Mouse (Mus musculus): Measurements from ENCODE around the gene Tprkb.
"Not testable (repeated sequence)": the region's sequence is repeated elsewhere in the genome, so short reads cannot be mapped to it uniquely, and the experiment has no call there.

The Tprkb gene

DNA sequence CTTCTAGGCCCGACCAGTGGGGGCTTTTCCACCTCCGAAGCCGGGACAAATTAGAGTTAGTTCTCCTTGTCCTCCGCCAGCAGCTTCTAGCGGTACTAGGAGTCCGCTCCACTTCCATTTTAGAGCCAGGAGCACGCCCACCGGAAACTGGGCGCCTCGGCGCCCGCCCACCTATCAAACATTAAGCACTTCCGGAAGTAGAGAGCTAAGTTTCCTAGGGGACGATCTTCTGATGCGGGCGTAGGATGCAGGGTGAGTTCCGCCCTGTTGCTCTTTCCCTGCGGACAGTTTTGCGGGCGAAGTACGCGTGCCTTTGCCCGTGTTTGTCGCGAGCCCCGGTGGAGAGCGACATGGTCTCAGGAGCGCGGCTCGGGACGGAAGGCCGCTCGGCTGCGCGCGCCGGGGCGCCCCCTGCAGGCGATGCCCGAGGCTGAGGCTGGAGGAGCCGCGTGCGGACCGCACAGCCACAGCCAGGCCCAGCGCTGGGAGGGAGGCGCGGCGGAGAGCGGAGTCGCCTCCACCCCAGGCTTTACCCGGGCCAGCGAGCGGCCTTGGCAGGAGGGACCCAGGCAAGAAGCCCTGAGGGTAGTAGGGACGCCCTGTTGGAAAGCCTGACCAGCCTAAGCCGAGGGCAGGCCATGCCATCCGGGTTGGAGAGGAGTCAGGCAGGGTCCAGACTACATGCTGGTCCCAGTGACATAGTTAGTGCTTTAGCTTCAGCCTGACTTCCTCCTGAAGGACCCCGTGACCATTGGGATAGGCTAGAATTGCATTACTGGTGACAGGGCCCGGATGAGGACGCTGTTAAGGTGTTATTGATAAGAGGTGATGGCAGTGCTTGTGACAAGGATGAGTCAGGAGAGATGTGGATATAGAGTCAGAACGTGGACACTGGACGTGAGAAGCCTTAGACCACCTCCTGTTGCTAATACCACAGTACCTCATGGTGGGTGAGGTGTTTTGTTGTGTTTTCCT, 4.2 kb downstream of the Tprkb start, which contains the start of gene Nat8f1:
Gene Nat8f1, minus strand, starts transcription at position 149 of the 975 bp plus-strand sequence.
- peak; percentile 80 to 86 for DNase-seq (ENCODE audit: low read depth in 2 of 2, low spot score in 2 of 2)

DNA sequence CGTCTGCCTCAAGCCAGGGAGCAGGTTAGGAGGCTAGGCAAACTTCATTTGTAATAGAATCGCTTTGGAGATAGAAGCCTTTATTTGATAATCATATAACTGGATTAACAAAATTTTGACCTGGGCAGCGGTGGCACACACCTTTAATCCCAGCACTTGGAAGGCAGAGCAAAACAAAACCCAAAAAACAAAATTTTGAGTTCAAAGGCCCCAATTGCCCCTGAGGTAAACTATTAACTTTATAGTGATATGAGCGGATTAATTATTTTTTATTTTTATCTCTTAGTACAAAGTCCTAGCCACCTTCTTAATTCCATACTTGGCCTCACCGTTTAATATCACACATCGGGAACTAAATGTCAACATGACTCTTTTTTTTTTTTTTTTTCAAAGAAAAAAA, 4.9 kb downstream of the Tprkb start:
- DNase-seq (ENCODE audit: low read depth in 2 of 2, low spot score in 2 of 2): no peak

DNA sequence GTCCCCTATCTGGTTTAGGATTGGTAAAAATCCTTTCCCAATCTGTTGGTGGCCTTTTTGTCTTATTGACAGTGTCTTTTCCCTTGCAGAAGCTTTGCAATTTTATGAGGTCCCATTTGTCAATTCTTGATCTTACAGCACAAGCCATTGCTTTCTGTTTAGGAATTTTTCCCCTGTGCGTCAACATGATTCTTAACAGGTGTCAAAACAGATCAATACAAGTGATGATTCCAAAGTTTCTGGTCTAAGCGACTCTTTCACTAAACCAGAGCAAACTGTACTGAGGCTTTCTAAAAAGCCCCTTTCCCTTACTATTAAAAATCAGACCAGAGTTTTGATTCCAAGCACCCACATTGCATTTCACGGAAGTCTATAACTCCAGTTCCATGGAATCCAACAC, 6.7 kb downstream of the Tprkb start:
- not testable (repeated sequence) for DNase-seq (ENCODE audit: low read depth in 2 of 2, low spot score in 2 of 2)

DNA sequence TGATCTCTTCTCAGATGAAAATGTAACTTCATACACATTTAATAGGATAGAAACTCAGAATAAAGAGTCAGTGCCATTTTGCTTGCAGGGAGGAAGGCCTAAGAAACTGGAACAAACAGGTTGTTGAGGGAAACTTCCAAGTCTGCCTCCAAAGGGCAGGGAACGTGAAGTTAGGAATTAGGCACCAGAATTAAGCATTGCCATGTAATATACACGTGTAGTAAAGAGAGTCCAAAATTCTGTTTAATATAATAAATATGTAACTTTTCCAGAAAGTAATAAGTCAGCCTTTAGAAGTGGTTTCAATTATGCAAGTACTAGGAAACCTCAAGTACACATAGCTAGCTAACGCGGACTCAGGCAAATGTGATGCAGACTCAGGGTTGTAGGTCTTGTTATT, 7.7 kb downstream of the Tprkb start:
- DNase-seq (ENCODE audit: low read depth in 2 of 2, low spot score in 2 of 2): no peak

DNA sequence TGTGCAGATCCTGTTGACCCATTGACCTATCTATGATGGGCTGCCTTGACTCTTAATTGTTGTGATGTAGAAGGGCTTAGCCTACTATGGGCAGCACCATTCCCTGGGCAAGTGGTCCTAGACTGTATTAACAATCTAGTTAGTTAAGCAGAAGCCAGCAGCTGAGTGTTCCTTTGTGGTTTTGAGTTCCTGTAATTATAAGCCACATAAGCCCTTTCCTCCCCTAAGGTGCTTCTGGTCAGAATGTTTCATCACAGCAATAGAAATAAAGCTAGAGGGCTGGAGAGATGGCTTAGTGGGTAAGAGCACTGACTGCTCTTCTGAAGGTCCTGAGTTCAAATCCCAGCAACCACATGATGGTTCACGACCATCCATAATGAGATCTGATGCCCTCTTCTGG, 12.0 kb downstream of the Tprkb start:
- no peak for DNase-seq (ENCODE audit: low read depth in 2 of 2, low spot score in 2 of 2)

DNA sequence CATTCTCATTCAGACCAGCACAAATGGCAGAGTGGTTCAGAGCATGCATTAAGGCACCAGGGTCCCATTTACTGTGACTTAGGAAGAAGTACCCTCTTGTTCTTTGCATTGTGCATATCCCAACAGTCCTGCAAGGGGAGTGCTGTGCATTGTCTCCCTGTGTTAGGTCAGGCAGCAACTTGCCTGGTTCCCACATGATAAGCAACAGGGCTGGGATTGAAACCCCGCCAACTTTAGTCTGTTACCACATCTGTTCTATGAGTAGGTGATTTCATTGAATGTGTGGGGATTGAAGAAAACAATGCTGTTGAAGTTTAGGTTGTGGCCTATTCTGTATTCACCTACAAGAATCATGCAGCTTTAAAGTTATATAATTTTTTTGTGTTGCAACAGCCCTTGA, 15.0 kb downstream of the Tprkb start:
- no peak for DNase-seq (ENCODE audit: low read depth in 2 of 2, low spot score in 2 of 2)

DNA sequence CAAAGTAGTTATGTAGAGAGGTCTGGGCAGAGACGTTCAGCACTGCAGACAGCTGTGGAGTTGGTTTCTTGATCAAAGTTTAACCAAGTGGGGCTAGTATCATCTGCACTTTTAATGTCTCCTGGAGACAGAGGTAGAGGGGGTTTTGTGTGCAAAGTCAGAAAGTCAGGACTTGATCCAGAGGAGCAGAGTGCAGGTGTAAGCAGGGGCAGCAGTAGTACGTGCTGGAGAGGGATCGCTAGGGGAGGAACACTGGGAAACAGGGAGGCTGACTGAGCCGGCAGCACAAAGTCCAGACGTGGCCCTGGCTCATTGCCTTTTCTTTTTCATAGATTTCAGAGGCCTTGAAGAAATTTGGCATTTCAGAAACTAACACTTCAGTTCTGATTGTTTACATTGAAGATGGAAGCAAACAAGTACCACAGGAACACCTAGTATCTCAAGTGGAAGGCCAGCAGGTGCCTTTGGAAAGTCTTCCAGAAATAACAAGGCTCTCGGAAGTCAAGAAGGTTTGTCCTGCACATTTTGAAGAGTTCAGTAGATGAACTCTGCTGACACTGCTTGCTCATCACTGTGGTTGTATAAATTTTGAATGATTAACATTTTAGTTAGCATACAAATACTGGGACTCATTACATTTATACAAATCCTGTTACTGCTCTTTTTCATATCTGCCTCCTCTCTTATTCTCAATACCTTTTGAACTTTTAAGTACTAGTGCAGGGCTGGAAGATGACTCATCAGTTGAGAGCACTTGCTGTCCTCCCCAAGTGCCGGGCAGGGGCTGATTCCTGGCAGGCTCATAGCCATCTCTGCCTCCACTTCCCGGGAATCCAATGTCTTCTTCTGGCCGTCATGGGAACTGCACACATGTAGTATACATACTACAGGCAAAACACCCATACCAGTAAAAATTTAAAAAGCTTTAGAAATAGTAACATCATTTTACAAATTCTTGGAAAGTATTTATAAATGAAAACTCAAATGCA, 16.1 kb downstream of the Tprkb start:
- no peak for DNase-seq (ENCODE audit: low read depth in 2 of 2, low spot score in 2 of 2)

DNA sequence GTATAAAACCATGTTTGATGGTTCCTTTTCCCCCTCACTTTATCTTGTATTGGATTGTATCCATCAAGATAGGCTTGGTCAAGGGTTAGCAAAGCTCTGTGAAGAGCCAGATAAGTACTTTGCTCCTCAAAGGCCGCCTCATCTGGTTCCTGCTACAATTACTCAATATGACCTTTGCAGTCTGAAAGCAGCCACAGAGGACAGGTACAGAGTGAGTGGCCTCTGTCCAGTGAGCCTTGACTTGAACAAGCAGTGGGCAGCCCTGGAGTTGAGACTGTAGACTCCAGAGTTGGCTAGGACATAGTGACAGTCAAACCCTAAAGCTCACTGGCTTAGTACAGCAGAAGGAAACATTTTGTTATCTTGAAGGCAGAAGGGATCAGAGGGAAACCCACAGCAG, 17.6 kb downstream of the Tprkb start:
- no peak for DNase-seq (ENCODE audit: low read depth in 2 of 2, low spot score in 2 of 2)

DNA sequence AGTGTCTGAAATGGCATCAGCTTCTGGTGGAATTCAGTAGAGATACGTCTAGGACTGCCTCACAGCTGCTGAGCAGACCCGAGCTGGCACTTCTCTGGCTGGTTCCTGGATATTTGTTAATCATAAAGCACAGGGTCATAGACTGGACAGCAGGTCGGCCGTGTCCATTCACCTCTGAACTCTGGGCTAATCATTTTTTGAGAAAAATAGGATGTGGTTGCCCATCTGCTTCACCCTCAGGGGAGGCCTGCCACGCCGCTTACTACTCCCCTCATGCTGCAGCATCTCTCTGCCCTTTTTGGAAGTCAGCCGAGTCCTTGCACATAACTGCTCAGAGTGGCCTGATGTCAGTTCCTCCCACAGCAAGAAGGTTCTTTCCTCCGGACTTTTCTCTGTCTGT, 22.4 kb downstream of the Tprkb start:
- no peak for DNase-seq (ENCODE audit: low read depth in 2 of 2, low spot score in 2 of 2)

DNA sequence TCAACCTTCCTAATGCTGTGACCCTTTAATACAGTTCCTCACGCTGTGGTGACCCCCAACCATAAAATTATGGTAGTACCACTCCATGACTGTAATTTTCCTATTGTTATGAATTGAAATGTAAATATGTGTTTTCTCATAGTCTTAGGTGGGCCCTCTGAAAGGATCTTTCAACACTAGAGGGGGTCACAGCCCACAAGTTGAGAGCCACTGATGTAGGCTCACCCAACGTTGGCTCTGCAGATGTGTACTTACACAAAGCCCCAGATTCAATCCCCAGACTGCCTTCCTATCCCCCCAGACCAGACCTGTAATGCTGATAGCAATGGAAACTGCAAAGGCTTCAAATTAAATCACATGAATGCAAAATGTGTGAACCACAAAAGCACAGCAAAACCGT, 24.0 kb downstream of the Tprkb start:
- no peak for DNase-seq (ENCODE audit: low read depth in 2 of 2, low spot score in 2 of 2)

DNA sequence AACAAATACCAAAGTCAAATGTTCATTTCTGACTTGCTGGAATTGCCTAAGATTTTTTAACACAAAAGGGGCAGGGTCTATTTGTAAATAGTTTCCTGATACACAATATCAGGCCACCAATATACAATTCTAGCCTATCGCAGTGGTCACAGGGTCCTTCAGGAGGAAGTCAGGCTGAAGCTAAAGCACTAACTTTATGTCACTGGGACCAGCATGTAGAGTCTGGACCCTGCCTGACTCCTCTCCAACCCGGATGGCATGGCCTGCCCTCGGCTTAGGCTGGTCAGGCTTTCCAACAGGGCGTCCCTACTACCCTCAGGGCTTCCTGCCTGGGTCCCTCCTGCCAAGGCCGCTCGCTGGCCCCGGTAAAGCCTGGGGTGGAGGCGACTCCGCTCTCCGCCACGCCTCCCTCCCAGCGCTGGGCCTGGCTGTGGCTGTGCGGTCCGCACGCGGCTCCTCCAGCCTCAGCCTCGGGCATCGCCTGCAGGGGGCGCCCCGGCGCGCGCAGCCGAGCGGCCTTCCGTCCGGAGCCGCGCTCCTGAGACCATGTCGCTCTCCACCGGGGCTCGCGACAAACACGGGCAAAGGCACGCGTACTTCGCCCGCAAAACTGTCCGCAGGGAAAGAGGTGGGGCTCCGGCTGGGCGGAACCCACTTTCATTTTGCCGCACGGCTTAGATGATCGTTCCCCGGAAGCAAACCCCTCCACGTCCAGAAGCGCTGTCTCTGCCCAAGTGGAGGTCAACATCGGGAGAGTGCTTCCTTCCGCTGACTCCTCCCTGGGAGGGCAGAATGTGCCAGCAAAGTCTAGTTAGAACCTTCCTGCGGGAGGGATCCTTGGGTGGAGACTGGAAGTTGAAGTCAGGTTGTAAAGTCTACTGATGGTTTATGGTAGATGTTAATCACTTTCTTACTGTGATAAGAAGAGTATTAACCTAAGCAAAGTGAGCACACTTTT, 25.1 kb downstream of the Tprkb start:
- DNase-seq (ENCODE audit: low read depth in 2 of 2, low spot score in 2 of 2): peak; percentile 72 to 75

DNA sequence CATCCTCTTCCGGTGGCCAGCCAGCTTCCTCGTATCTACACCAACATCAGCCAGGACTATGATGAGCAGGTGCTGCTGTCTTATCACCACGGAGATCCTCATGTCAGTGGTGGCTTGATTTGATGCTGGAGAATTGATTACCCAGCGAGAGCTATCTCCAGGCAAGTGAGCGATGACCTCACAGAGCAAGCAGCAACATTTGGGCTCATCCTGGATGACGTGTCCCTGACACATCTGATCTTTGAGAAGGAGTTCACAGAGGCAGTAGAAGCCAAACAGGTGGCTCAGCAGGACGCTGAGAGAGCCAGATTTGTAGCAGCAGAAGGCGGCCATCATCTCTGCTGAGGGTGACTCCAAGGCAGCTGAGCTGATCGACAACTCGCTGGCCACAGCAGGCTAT, 27.0 kb downstream of the Tprkb start:
- DNase-seq (ENCODE audit: low read depth in 2 of 2, low spot score in 2 of 2): no peak

DNA sequence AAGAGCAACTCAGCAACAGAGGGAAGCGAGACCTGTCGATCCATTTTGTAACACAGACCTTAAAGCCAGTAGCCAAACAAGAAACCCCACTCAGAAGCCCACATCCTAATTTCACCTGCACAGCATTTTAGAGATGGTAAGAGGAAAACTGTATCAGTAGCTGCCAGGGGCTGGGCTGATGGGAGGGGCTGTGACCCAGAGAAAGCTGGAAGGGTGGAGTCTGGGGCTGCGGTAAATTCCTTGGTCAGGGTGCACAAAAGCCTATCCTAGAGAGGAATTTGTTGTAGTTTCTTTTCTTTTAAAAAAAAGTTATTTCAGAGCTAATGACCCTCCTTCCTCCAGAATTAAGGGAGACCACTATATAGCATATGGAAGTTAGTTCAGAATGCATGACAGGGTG, 30.8 kb downstream of the Tprkb start:
- DNase-seq (ENCODE audit: low read depth in 2 of 2, low spot score in 2 of 2): no peak

DNA sequence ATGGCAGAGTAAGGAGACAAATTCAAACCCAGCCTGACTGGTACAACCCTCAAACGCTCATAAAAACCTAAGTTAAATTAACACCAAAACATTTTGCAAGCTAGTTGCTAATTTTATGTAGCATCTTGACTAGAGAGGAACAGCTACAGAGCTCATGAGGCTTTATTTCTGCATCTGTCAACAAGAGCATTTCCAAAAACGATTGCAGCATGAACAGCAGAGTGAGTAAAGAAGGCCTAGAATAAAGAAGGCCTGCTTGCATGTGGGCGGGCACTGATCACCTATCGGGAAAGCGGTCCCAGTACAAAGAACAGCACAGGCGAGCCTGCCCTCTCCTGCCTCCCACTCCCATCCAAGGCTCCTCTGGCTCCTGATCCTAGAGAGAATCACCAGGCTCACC, 36.9 kb downstream of the Tprkb start:
- DNase-seq (ENCODE audit: low read depth in 2 of 2, low spot score in 2 of 2): no peak

DNA sequence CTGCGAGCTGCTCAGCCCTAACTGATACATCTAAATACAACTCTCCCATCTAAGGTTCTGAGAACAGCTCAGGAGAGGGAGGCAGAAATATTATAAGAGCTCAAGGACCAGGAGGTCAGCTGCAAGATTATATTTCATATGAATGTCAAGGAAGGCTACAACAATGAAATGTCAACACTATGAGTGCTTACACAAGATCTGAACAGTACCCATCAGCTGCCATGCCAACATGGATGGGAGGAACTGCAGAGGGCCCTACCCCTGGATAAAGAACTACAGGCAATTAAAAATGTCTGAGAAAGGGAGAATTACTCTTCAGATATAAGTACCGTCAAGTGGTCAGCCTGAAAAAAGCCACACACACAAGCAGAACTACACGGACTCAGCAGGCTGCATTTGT, 45.9 kb downstream of the Tprkb start:
- DNase-seq (ENCODE audit: low read depth in 2 of 2, low spot score in 2 of 2): no peak

DNA sequence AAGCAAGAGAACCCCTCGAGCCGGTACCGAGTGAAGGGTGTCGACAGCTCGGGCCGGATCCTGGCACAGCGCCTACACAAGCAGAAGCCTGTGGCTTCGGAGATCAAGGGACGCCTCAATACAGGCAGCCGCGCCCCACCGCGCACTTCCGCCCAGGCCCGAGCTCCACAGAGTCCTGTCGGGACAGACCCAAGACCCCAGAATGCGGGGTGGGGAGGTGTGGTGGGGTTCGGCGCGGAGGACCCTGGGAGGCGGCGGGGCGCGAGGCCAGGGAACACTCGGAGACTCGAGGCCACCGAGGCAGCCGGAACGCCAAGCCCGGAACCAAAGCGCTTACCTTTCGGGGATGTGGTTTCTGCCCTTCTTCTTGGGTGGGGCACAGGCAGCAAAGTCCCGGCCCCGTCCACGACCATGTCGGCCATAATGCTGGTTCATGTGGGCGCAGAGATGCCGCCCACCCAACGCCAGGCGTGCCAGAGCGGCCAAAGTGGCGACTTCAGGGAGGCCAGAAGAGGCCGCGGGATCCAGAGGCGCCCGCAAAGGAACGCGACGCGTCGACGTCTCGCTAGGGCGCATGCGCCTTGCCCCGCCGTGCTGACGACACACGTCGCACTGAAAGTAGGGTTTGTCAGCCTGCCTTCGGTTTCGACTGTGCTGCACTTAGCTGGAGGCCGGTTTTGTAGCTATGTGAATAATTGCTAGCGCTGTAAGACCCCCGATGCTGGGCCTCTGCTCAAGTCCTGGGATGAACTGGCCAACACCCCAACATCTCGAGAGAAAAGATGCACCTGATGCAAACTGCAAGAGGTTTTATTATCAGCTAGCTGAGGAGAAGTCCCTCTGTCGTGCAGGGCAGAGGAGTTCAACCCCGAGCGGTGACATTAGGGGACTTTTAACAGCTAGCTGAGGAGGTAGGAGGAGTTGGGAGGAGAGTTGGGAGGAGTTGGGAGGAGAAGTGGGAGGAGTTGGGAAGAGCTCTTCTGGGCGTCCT, 49.7 kb downstream of the Tprkb start, which contains the start of gene Dusp11:
Gene Dusp11, minus strand, starts transcription at position 567 of the 991 bp plus-strand sequence.
- peak; percentile 87 to 90 for DNase-seq (ENCODE audit: low read depth in 2 of 2, low spot score in 2 of 2)

DNA sequence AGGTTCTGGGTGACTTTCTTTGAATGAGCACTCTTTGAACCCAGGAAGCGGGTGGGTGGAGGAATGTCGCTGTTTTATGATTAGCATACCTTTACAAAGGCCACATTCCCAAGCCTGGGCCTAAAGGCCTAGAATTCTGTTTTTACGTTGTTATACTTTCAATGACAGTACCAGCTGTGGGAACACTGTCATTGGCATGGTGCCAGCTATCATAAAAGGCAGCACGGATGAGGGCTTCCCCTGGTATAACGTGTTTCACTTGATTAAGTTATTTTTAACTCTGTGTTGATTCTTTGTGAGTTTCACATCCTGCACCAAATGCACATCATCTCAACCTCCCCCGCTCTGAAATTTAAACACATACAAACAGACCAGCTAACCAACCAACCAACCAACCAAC, 54.4 kb downstream of the Tprkb start:
- peak; percentile 49 to 62 for DNase-seq (ENCODE audit: low read depth in 2 of 2, low spot score in 2 of 2)

DNA sequence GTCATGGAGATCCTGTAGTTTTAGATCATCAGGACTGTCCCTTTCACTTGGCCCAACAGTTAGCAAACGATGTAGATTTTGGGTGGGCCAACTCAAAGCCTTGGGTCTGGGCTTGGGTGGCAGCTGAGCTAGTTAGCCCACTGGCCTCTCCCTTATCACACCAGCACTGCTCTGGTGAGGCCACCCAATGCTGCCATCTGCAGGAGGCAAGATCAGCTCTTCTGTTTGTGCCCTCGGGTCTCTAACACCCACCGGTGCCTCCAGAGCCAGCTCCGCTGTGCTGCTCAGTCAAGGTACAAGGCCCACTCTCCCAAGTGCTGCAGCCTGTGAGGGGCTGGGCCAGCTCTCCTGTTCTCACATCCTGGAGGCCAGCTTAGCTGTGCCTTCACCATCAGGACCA, 55.0 kb downstream of the Tprkb start:
- DNase-seq (ENCODE audit: low read depth in 2 of 2, low spot score in 2 of 2): peak; percentile 32

DNA sequence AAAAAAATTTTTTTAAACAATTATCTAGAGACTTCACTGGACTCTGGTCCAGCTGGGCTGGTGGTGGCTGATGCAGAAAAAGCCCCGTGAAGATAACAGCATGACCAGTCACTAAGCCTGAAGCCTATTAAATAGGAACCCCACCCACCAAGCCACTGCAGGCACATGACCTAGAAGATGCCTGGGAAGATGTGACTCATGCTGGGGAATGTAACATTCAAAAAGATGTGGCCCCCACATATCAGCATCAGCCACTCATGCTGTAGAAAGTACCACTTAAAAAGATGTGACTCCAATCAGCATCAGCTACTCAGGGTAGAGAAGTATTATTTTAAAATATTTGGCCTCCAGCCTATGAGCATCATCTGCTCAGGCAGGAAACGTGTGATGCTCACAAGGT, 58.2 kb downstream of the Tprkb start:
- DNase-seq (ENCODE audit: low read depth in 2 of 2, low spot score in 2 of 2): no peak

Measured in CD8-positive naive resting alpha-beta T cell, adult 2 months (primary cell).